Mouse (Mus musculus) ZHBTc4 (cell line): ENCODE data around the gene Gm12216.
A peak's percentile ranks its signal among the peaks of the same experiment; 100 is the strongest.

ENCODE experiments used
- DNase-seq: peaks from one replicate; pipeline ENCODE4 v3.0.0-alpha.2; 2011; ENCODE audit warnings: low read depth, low spot score

Gene Gm12216

GRCm38 (mm10) chr11:53796409-53797151 lies 62.5 kb downstream of the Gm12216 start:
- no peak for DNase-seq

GRCm38 (mm10) chr11:53795813-53796212 lies 63.2 kb downstream of the Gm12216 start:
- no peak for DNase-seq

GRCm38 (mm10) chr11:53794671-53795557 lies 64.1 kb downstream of the Gm12216 start:
- no peak for DNase-seq

DNA sequence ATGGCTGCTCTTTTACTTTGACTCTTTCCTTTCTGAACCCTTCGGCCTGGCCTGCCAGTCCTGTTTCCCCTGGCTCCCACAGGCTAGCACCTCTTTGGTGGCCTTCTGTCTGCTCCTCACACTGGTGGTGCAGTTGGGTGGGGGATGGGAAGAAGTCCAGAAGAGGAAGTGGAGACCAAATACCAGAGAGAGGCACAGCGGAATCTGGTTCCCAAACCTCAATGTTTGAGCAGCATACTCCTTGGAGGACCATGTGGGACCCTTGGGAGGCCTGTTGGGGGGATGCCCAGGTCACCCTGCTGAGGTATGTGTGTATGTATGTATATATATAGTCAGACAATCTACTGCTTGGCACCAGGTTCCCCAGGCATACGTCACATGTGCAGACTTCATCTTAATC lies 65.0 kb downstream of the Gm12216 start:
- no peak for DNase-seq

GRCm38 (mm10) chr11:53792986-53793385 lies 66.1 kb downstream of the Gm12216 start:
- DNase-seq: no peak

DNA sequence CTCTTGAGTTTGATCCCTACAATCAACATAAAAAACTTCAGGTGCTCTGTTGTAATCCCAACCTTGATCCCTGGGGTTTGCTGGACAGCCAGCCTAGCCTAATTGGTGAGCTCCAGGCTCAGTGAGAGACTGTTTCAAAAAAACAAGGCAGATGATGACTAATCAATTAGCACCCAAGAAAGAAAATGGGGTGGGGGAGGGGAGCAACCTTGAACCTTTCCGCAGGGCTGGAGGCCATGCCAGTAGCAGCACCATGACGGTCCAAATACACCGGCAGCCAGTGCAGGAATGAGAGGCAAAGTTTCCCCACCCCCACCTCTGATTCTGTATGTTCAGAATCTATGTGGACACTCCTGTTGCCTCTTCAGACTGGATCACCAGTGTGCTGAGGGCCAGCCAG lies 69.8 kb downstream of the Gm12216 start:
- DNase-seq: no peak

GRCm38 (mm10) chr11:53788196-53788595 lies 70.9 kb downstream of the Gm12216 start:
- no peak for DNase-seq

DNA sequence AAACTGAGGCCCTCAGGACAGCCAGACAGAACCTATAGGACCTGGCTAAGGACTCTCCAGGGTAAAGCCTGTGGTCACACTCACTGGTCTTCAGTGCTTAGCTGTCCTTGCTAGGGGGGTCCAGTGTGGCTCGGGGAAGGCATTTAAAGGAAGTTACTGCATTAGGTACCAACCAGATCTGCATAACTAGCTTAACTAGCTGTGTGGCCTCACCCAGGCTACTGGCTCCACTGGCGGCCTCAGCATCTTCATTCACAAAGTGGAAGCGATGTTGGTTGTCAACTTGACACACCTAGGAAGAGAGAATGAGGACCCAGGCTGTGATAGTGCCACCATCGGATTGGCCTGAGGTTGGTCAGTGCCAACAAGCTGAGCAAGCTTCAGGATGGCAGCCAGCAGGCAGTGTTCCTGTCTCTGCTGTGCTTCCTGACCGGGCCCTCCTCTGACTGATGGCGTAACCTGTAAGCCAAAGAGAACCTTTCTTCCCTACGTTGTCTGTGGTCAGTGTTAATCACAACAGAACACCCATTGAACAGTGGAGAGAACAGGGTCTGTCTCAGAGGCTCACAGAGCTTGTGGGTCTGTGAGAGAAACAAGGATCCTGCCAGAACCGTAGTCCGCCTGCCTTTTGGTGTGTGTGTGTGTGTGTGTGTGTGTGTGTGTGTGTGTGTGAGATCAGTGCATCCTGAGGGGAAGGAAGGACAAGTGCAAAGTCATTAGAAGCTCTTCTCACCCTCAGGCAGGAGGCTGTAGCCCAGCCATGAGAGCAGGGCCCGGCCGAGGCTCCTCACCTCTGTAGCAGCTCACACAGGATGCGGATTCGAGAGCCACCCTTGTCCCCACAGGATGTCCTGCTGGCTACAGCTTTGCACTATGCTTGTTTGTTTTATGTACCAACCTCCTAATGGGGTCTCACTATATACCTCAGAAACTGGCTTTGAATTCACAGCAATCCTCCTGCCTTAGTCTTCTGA lies 72.7 kb downstream of the Gm12216 start:
- no peak for DNase-seq

DNA sequence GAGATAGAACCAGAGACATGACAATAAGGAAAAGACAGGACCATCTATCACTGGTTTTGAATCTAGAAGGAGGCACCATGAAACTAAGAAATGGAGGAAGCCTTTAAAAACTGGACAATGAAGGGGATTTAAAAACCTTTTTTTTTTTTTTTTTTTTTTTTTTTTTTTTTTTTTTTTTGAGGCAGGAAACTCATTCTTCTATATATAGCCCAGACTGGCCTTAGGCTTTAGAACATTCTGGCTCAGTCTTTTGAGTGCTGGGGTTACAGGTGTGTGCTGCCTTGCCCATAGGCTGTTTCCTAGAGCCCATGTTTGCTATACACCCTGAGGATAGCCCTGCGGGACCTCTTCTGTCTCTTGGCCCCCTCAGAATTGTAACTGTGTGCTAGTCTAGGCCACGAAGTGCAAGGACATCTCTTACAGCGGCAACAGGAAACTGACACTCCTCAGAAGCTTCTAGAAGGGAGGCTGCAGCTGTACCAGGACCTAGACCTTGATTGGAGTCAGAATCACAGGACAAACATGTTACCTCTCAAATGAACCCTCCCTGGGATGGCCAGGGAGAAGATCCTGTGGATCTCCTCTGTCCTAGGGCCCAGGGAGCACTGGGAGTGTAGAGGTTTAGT lies 73.6 kb downstream of the Gm12216 start:
- DNase-seq: no peak

GRCm38 (mm10) chr11:53783288-53783687 lies 75.8 kb downstream of the Gm12216 start:
- DNase-seq: no peak

GRCm38 (mm10) chr11:53781964-53782363 lies 77.1 kb downstream of the Gm12216 start:
- DNase-seq: no peak

- DNase-seq: peak; percentile 57
These were observed 77.8 kb downstream of the Gm12216 start for GRCm38 (mm10) chr11:53781201-53781775.

- DNase-seq: no peak
These were observed 78.8 kb downstream of the Gm12216 start for GRCm38 (mm10) chr11:53780262-53780661.

GRCm38 (mm10) chr11:53779808-53780207 lies 79.2 kb downstream of the Gm12216 start:
- DNase-seq: no peak

GRCm38 (mm10) chr11:53778455-53778854 lies 80.6 kb downstream of the Gm12216 start:
- DNase-seq: peak; percentile 80

DNA sequence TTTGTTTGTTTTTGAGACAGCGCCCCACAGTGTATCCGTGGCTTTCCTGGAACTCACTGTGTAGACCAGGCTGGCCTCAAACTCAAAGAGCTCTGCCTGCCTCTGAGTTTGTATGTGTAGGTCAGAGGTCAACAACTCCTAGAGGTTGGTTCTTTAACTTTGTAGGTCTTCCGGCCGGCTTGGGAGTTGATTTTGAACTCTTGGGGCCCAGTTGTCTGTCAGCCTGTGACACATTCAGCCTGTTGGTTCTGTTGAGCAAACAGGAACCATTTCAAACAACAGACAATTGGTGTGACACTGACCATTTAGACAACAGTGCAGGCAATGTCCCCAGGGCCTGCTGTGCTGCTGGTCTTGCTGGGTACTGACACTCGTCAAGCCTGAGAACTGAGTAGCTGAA lies 81.3 kb downstream of the Gm12216 start:
- no peak for DNase-seq

GRCm38 (mm10) chr11:53774659-53775255 lies 84.3 kb downstream of the Gm12216 start:
- no peak for DNase-seq

- DNase-seq: no peak
These were observed 85.3 kb downstream of the Gm12216 start for GRCm38 (mm10) chr11:53773641-53774360.

- DNase-seq: no peak
These were observed 86.0 kb downstream of the Gm12216 start, which contains the start of gene Gm17334 for GRCm38 (mm10) chr11:53773087-53773486. Gm17334 (minus strand) TSS chr11:53773187.

DNA sequence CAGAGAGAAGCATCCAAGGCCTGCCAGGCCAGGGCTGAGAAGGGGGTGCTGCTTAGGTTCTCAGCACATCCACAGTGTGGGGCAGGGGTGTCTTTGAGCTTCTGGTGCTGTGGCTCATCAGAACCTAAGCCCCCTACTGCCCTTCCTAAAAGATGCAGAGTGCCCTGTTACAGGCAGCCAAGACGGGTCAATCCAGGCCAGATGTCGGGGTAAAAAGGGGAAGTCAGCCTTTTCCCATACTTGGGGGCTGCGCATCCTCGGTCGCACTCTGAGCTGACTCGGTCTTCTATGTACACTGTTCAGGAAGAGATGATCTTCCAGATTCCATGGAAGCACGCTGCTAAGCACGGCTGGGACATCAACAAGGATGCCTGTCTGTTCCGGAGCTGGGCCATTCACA lies 86.5 kb downstream of the Gm12216 start:
- no peak for DNase-seq
